Mouse (Mus musculus) liver, postnatal 0 days (tissue): ENCODE measurements around the gene Zmat5. TPM values are rescaled to one million over a fixed set of nuclear protein-coding genes. Genes with fewer than 3 reads are reported as not detected.

ENCODE experiments used
- ATAC-seq: fragments of 200-750 bp; cut with Nextera tagmentation; 2 replicates; pipeline ENCODE4 v1.8.0; 2017; ENCODE audit warnings: mild to moderate bottlenecking, moderate library complexity
- DNase-seq: peaks from one replicate; pipeline ENCODE4 v3.0.0-alpha.2; 2016
- H3K27ac ChIP-seq: fragments of 300-500 bp; sonication (generic); 2 replicates; pipeline ENCODE4 v1.5.1; 2014; ENCODE audit warnings: antibody characterized with exemption, moderate library complexity, mild to moderate bottlenecking, low read depth
- H3K27me3 ChIP-seq: fragments of 300-500 bp; sonication (generic); 2 replicates; pipeline ENCODE4 v1.6.1; 2014; ENCODE audit warnings: low read length, control low read depth, mixed read lengths; ENCODE audit not compliant: insufficient read depth
- H3K36me3 ChIP-seq: fragments of 300-500 bp; sonication (generic); replicated peaks from 2 replicates; pipeline ENCODE4 v1.6.1; 2014; ENCODE audit warnings: mild to moderate bottlenecking, control low read depth, low read length, moderate library complexity, mixed read lengths; ENCODE audit not compliant: insufficient read depth
- H3K4me1 ChIP-seq: fragments of 300-500 bp; sonication (generic); 2 replicates; pipeline ENCODE4 v1.6.1; 2014; ENCODE audit warnings: antibody characterized with exemption, mild to moderate bottlenecking, control low read depth; ENCODE audit not compliant: insufficient read depth
- H3K4me2 ChIP-seq: fragments of 300-500 bp; sonication (generic); 2 replicates; pipeline ENCODE4 v1.6.1; 2014; ENCODE audit warnings: low read depth, mild to moderate bottlenecking, low read length, moderate library complexity, mixed read lengths
- H3K4me3 ChIP-seq: fragments of 300-500 bp; sonication (generic); 2 replicates; pipeline ENCODE4 v1.5.1; 2014; ENCODE audit warnings: low read depth, low read length
- H3K9ac ChIP-seq: fragments of 300-500 bp; sonication (generic); replicated peaks from 2 replicates; pipeline ENCODE4 v1.6.1; 2014; ENCODE audit warnings: mild to moderate bottlenecking, moderate library complexity
- H3K9me3 ChIP-seq: fragments of 300-500 bp; sonication (generic); 2 replicates; pipeline ENCODE4 v1.6.1; 2016; ENCODE audit warnings: mild to moderate bottlenecking, control low read depth, low read length, mixed read lengths
- CTCF ChIP-seq: sonication (generic); IDR thresholded peaks from 2 replicates; pipeline ENCODE4 v1.5.1; 2016; ENCODE audit warnings: antibody characterized with exemption, low read depth
- EP300 ChIP-seq: IDR thresholded peaks from 2 replicates; pipeline ENCODE4 v1.6.1; 2016; ENCODE audit warnings: antibody characterized with exemption, low read depth, mild to moderate bottlenecking
- WGBS: fragments of 180-500 bp; shearing (Covaris S2); extraction: QIAGEN DNeasy Blood & Tissue Kit; methylation state at CpG from one replicate; pipeline ENCODE4 v1.1.7; 2014; ENCODE audit not compliant: insufficient replicate concordance; 5-methylcytosine and 5-hydroxymethylcytosine counted together
- polyA plus RNA-seq: library from polyadenylated mRNA; unstranded; fragments of >200 nt; fragmentation: Nextera tagmentation; extraction: Ambion mirVana; gene quantifications from 2 replicates; pipeline ENCODE4 v1.2.1, GENCODE M21; 2015

Zmat5 gene
- polyA plus RNA-seq, 1 experiment from 2014 or later: 18.6 TPM

DNA sequence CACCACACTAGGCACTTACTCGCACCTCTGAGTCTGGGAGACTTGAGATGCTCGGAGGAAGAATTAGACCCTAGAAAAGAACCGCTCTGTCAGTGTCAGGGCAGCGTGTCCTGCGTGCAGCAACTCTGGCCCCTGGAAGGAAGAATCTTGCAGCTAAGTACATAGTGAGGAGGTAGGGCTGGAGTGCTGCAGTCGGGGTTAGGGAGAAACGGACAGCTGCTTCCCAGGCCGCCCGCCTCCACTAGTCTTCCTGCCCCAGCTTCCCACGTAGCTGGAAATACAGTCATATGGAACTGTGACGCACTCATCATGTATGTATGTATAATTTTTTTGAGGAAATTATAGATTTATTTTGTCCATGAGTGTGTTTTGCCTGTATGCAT lies 42.0 kb upstream of the Zmat5 start:
- no peak for TF ChIP-seq EP300
- no peak for TF ChIP-seq CTCF
- Histone ChIP-seq H3K27me3 (no peaks in the 10 kb centered on the region), H3K4me1 (peaks cover 12% of the 10 kb centered on the region), H3K4me2 (no peak overlapping the region), H3K9me3 (no peaks in the 10 kb centered on the region), H3K4me3 (no peak overlapping the region), H3K27ac (no peak overlapping the region), H3K9ac (no peak overlapping the region), H3K36me3 (peaks cover 36% of the 10 kb centered on the region)
- 94% methylated on average over 11 of the region's 11 CpGs for WGBS
- ATAC-seq: no peak
- DNase-seq: no peak

GRCm38 (mm10) chr11:4671736-4672135 lies 32.7 kb upstream of the Zmat5 start:
- H3K4me2 ChIP-seq: no peak overlapping the region
- no peak for TF ChIP-seq EP300
- TF ChIP-seq CTCF: no peak
- peaks cover 3% of the 10 kb centered on the region; the same call in 1 of the 2 replicates for H3K4me1 ChIP-seq
- no peaks in the 10 kb centered on the region for H3K9me3 ChIP-seq
- 93% methylated on average over 4 of the region's 4 CpGs for WGBS
- no peaks in the 10 kb centered on the region for H3K27me3 ChIP-seq
- no peak overlapping the region for H3K27ac ChIP-seq
- no peak overlapping the region for H3K4me3 ChIP-seq
- ATAC-seq (no peak), DNase-seq (no peak)
- no peak overlapping the region for H3K9ac ChIP-seq
- H3K36me3 ChIP-seq: peaks cover 30% of the 10 kb centered on the region

DNA sequence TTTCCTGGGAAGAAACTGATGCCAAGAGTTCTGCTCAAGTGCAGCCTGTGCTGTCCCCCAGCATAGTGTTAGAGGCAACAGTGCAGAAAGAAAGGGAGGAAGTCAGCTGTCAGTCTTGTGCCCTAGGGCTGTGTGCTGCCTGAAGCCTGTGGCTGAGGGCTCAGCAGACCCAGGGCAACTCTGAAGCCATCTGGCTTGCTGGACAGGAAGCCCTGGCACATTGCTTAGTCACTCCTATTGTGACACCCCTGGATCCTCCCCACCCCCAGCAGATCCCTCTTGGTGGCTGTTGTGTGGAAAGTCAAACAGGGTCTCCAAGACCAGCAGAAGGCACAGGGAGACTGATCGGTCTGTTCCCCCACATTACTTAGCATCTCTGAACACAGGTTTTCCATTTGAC lies 29.9 kb upstream of the Zmat5 start:
- TF ChIP-seq CTCF (no peak), EP300 (no peak)
- ATAC-seq (no peak), DNase-seq (peak; percentile 33)
- Histone ChIP-seq H3K4me2 (no peak overlapping the region), H3K27ac (0 out of 2 replicates have a peak overlapping the region, but pooled peaks have one; percentile 16), H3K4me3 (no peak overlapping the region), H3K9me3 (no peaks in the 10 kb centered on the region), H3K36me3 (peaks cover 36% of the 10 kb centered on the region), H3K27me3 (no peaks in the 10 kb centered on the region), H3K9ac (no peak overlapping the region), H3K4me1 (peaks cover 11% of the 10 kb centered on the region)
- WGBS: 81% methylated on average over 1 of the region's 1 CpGs

DNA sequence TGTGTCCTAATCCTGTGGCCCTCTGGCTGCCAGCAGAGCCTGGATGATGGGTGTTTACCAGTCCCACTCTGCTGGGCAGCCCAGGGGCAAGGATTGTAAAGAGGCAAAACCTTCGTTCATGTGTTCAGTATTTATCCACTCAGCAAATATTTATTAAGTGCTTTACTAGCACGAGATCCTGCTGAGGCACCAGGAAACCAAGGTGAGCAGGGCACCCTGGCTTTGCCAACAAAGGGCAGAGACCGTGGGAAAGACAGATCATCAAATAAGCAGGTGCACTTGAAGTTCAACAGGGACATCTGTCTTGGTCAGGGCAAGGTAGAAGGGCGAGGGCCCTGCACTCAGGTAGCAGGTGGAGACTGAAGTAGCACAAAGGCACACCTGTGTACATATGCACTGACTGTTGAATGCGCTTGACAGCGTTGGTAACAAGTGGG lies 29.3 kb upstream of the Zmat5 start:
- no peak overlapping the region for H3K4me2 ChIP-seq
- 77% methylated on average over 6 of the region's 6 CpGs for WGBS
- peaks cover 11% of the 10 kb centered on the region for H3K4me1 ChIP-seq
- no peak overlapping the region for H3K9ac ChIP-seq
- no peaks in the 10 kb centered on the region for H3K9me3 ChIP-seq
- H3K36me3 ChIP-seq: peaks cover 40% of the 10 kb centered on the region
- H3K27ac ChIP-seq: 0 out of 2 replicates have a peak overlapping the region, but pooled peaks have one; percentile 16
- no peak for TF ChIP-seq CTCF
- no peak for TF ChIP-seq EP300
- no peak for ATAC-seq
- no peak for DNase-seq
- H3K4me3 ChIP-seq: no peak overlapping the region
- no peaks in the 10 kb centered on the region for H3K27me3 ChIP-seq

DNA sequence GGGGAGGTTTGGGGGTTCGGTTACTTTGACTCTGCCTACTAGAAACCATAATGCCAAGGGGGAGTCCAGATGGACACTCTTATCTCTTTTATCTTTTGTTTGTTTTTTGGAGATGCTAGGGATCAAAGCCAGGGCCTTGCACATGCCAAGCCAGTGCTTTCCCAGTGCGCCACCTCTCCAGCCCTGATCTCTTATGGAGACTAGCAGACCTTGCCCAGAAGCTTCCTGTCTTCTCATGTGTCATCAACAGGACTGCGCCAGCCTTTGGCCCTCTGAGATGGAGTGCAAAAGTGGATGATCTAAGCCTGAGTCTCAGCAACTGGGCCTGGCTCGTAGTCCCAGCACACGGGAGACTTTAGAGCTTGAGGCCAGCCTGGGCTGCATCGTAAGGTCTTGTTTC lies 28.8 kb upstream of the Zmat5 start:
- Histone ChIP-seq H3K4me3 (no peak overlapping the region), H3K27me3 (no peaks in the 10 kb centered on the region), H3K4me1 (peaks cover 11% of the 10 kb centered on the region), H3K4me2 (no peak overlapping the region), H3K36me3 (peaks cover 44% of the 10 kb centered on the region), H3K9me3 (no peaks in the 10 kb centered on the region), H3K9ac (no peak overlapping the region), H3K27ac (no peak overlapping the region)
- no peak for DNase-seq
- 88% methylated on average over 6 of the region's 6 CpGs for WGBS
- no peak for TF ChIP-seq EP300
- no peak for TF ChIP-seq CTCF
- no peak for ATAC-seq

GRCm38 (mm10) chr11:4677250-4677872 lies 27.1 kb upstream of the Zmat5 start:
- H3K4me2 ChIP-seq: peak overlapping the region; percentile 4; the same call in 1 of the 2 replicates
- no peaks in the 10 kb centered on the region for H3K9me3 ChIP-seq
- H3K4me3 ChIP-seq: no peak overlapping the region
- H3K27me3 ChIP-seq: no peaks in the 10 kb centered on the region
- ATAC-seq (peak; percentile 99), DNase-seq (peak; percentile 77)
- H3K36me3 ChIP-seq: peaks cover 51% of the 10 kb centered on the region
- TF ChIP-seq EP300: 0 out of 2 replicates have a peak, but pooled peaks have one; percentile 59
- TF ChIP-seq CTCF: no peak
- H3K27ac ChIP-seq: peak overlapping the region; percentile 72
- 57% methylated on average over 7 of the region's 7 CpGs for WGBS
- H3K9ac ChIP-seq: no peak overlapping the region
- peaks cover 11% of the 10 kb centered on the region for H3K4me1 ChIP-seq
